Mouse (Mus musculus): ENCODE results near the gene Smim20.

Smim20 gene

GRCm38 (mm10) chr5:53307437-53307836, 40.6 kb downstream of the Smim20 start:
- no peak for DNase-seq (ENCODE audit: low spot score in 2 of 2)

GRCm38 (mm10) chr5:53314404-53315167, 47.7 kb downstream of the Smim20 start:
- no peak for DNase-seq (ENCODE audit: low spot score in 2 of 2)

GRCm38 (mm10) chr5:53315829-53316228, 48.9 kb downstream of the Smim20 start:
- no peak for DNase-seq (ENCODE audit: low spot score in 2 of 2)

- DNase-seq (ENCODE audit: low spot score in 2 of 2), result no peak
Observed at GRCm38 (mm10) chr5:53317396-53317795, 50.5 kb downstream of the Smim20 start.

- no peak for DNase-seq (ENCODE audit: low spot score in 2 of 2)
Observed at GRCm38 (mm10) chr5:53317885-53318466, 51.1 kb downstream of the Smim20 start.

GRCm38 (mm10) chr5:53320331-53320730, 53.4 kb downstream of the Smim20 start:
- no peak for DNase-seq (ENCODE audit: low spot score in 2 of 2)

GRCm38 (mm10) chr5:53321901-53322300, 55.0 kb downstream of the Smim20 start:
- DNase-seq (ENCODE audit: low spot score in 2 of 2), result no peak

GRCm38 (mm10) chr5:53322471-53322870, 55.6 kb downstream of the Smim20 start:
- no peak for DNase-seq (ENCODE audit: low spot score in 2 of 2)

GRCm38 (mm10) chr5:53323121-53323520, 56.2 kb downstream of the Smim20 start:
- no peak for DNase-seq (ENCODE audit: low spot score in 2 of 2)

- DNase-seq (ENCODE audit: low spot score in 2 of 2), result no peak
Observed at GRCm38 (mm10) chr5:53324256-53324655, 57.4 kb downstream of the Smim20 start.

GRCm38 (mm10) chr5:53324791-53325190, 57.9 kb downstream of the Smim20 start:
- no peak for DNase-seq (ENCODE audit: low spot score in 2 of 2)

GRCm38 (mm10) chr5:53326023-53326422, 59.1 kb downstream of the Smim20 start:
- peak; percentile 84 to 88 for DNase-seq (ENCODE audit: low spot score in 2 of 2)

GRCm38 (mm10) chr5:53326491-53326890, 59.6 kb downstream of the Smim20 start:
- no peak for DNase-seq (ENCODE audit: low spot score in 2 of 2)

Measured in right cerebral cortex, postnatal 10 days (tissue).